Mouse (Mus musculus) hematopoietic multipotent progenitor cell, adult 10-12 weeks (in vitro differentiated cells): ENCODE data around the gene Strn4. TPM values are rescaled to one million over a fixed set of nuclear protein-coding genes. Genes with fewer than 3 reads are reported as not detected.

ENCODE experiments used
- polyA plus RNA-seq: library from polyadenylated mRNA; stranded (reverse); fragments of >175 nt; gene quantifications from 2 replicates; pipeline ENCODE4 v1.2.3, GENCODE M21; 2012; ENCODE audit warnings: low replicate concordance

The Strn4 gene
- 82.0 and 125 TPM in 2 replicates for polyA plus RNA-seq

DNA sequence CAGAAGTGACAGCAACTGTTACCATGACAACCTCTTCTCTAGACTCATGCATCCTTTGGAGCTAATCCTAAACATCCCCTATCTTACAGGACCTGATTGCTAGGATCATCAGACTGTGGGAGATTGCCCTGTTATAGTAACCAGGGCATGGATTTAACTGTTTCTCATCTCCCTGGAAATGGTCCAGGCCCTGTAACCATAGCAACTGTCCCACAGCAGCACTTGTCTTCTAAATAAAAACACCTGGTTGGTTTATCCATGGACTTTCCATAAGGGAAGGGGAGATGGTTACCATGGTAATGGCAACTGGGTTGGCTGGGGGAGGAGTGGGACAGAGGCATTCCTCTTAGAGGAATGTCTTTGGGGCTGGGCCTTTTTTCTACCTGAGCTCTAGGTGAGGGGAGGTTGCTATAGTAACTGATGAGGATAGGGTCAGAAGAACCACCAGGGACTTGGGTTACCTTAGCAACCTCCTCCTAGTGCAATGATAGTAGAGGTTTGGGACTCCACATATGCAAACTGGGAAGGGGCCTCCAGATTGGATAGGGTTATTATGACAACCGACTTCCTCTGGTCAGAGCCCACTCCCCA lies at the start of gene Strn4:
Strn4 (plus strand) TSS at position 539 of the 591 bp plus-strand sequence.

DNA sequence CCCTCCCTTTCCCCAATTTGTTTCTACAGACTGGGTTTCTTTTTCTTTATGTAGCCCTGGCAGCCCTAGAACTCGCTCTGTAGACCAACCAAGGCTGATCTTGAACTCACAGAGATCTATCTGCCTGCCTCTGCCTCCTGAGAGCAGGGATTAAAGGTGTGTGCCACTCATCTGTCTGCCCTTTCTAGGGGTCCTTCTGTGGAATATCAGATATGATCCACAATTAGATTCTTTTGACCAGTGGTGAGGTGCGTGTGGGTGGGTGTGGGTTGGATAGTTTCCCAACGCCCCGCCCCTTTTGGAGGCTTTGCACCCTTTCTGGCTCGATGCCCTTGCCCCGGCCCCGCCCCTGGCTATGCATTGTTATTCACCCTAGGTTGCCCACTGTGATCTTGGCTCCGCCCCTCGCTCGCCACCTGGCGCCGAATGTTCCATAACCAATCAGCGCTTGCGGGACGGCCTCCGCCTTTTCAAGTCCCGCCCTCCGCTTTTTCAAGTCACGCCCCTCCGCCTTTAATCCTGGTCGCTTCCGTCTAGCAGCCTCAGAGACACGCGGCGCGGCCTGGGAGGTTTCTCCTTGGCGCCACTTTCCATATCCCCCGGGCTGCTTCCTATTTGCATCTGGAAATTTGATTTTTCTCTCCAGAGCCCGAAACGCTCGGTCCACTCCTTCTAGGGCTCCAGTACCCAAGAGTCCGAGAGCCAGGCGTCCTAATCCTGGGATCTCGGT lies 34.7 kb upstream of the Strn4 start, which contains the start of gene Slc1a5:
Slc1a5 (plus strand) TSS at position 516 of the 730 bp plus-strand sequence.

DNA sequence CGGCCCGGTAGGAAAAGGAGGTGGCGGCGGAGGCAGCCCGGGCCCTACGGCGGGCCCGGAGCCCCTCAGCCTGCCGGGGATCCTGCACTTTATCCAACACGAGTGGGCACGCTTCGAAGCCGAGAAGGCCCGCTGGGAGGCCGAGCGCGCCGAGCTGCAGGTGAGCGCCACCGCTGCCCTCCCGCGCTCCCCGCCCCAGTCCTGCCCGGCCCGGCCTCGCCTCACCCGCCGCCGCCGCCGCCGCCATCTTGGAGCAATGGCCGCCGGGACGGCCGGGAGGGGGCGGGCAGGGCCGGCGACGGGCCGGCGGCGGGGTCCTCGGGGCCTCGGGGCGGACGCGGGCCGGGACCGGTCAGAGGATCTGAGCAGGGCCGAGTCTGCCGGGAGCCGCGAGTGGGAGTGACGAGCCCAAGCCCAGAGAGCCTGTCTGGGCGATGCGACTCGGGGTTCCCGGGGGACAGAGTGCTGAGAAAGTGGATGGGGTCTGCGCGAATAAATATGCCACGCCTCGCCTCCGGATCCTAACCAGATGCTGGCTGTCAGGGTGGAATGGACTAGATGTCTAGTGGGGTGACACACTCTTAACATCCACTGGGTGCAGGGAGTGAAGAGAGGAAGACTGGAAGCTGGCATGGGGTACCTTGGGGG lies 910 bp downstream of the Strn4 start, which contains the start of gene Fkrp:
Fkrp (minus strand) TSS at position 258 of the 648 bp plus-strand sequence.

GRCm38 (mm10) chr7:16842645-16843063 lies 27.0 kb downstream of the Strn4 start, which contains the start of gene Prkd2:
Gene Prkd2, plus strand, starts transcription at chr7:16842902.

DNA sequence AGATGAGACGGTGACA lies 59.4 kb downstream of the Strn4 start, which contains the start of gene Dact3:
Dact3 (plus strand) TSS at position 8 of the 16 bp plus-strand sequence.

Other genes starting within 250 kb of the Strn4 start
- 1.6 and 5.7 TPM in 2 replicates for gene Arhgap35, start 200.9 kb upstream of the Strn4 start, polyA plus RNA-seq
- gene Ceacam15, start 140.2 kb upstream of the Strn4 start, polyA plus RNA-seq: not detected in 2 replicates
- gene Ceacam9, start 94.0 kb upstream of the Strn4 start, polyA plus RNA-seq: not detected in 2 replicates
- 289 and 578 TPM in 2 replicates for gene Ap2s1, start 77.5 kb upstream of the Strn4 start, polyA plus RNA-seq
- gene Slc1a5, start 34.5 kb upstream of the Strn4 start, polyA plus RNA-seq: 36.7 and 59.7 TPM in 2 replicates
- 34.0 and 48.4 TPM in 2 replicates for gene Fkrp, start 843 bp downstream of the Strn4 start, polyA plus RNA-seq
- 180 and 196 TPM in 2 replicates for gene Prkd2, start 27.0 kb downstream of the Strn4 start, polyA plus RNA-seq
- gene Dact3, start 59.4 kb downstream of the Strn4 start, polyA plus RNA-seq: 1.0 and 2.8 TPM in 2 replicates
- gene Gng8, start 75.9 kb downstream of the Strn4 start, polyA plus RNA-seq: not detected in 2 replicates
- gene Ptgir, start 90.6 kb downstream of the Strn4 start, polyA plus RNA-seq: 4.6 and 8.1 TPM in 2 replicates
- 519 and 714 TPM in 2 replicates for gene Calm3, start 108.2 kb downstream of the Strn4 start, polyA plus RNA-seq
- gene Pnmal2, start 128.8 kb downstream of the Strn4 start, polyA plus RNA-seq: 0.10 and 0.17 TPM in 2 replicates
- not detected in 2 replicates for gene Pnmal1, start 143.8 kb downstream of the Strn4 start, polyA plus RNA-seq
- gene Gm42372, start 167.2 kb downstream of the Strn4 start, polyA plus RNA-seq: 1.1 and 1.4 TPM in 2 replicates
- 0.54 and 0.73 TPM in 2 replicates for gene Ccdc8, start 176.8 kb downstream of the Strn4 start, polyA plus RNA-seq
- gene Ppp5c, start 212.0 kb downstream of the Strn4 start, polyA plus RNA-seq: 89.0 and 144 TPM in 2 replicates
- 0.46 and 0.98 TPM in 2 replicates for gene Hif3a, start 246.5 kb downstream of the Strn4 start, polyA plus RNA-seq